Mouse (Mus musculus): ENCODE measurements around the gene Nop10.

DNA sequence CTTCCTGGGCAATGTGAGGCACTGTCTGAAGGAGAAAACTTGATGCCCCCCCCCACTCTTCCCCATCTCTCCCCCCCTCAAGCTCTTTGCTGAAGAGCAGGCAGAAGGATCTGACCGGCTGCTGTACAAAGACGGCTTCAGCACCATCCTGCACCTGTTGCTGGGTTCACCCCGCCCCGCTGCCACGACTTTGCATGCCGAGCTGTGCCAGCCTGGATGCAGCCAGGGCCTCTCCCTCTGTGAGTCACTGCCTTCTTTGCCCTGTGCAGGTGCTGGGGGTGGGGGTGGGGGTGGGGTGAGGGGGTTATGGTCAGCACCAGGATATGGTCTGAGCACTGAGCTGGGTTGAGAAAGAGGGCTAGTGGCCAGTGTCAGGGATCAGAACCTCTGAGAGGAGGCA, 15.5 kb upstream of the Nop10 start:
- no peak for TF ChIP-seq CTCF (IDR thresholded peaks at IDR 0.05; ENCODE audit: borderline replicate concordance, extremely low read depth, insufficient read depth, insufficient read length)
- TF ChIP-seq POLR2A (IDR thresholded peaks at IDR 0.05; ENCODE audit: borderline replicate concordance, extremely low read depth, insufficient read depth, insufficient read length, poor library complexity, severe bottlenecking): no peak

All from brain, embryonic 14.5 days (tissue).